Mouse (Mus musculus) gastrocnemius, postnatal 36 days (tissue): Measurements from ENCODE around the gene Hacd2. TPM values are rescaled to one million over a fixed set of nuclear protein-coding genes. Genes with fewer than 3 reads are reported as not detected.

Source experiments
- total RNA-seq, 2 experiments: library from RNA; stranded (reverse); gene quantifications; 2 replicates each; pipeline ENCODE4 v1.2.3; 2021

The Hacd2 gene
- total RNA-seq, 2 experiments from 2014 or later: 2.7 to 3.2 TPM

Other genes with a start within 250 kb of the Hacd2 start
- 1 to 10 TPM; 1.8 to 1.9 TPM for gene Adcy5, start 132.4 kb downstream of the Hacd2 start, total RNA-seq